Mouse (Mus musculus): ENCODE data around the gene Cd48. TPM values are rescaled to one million over a fixed set of nuclear protein-coding genes. Genes with fewer than 3 reads are reported as not detected.
"Not testable (repeated sequence)": the region's sequence is repeated elsewhere in the genome, so short reads cannot be mapped to it uniquely, and the experiment has no call there.

Gene Cd48
- polyA plus RNA-seq, 1 experiment from 2014 or later: 0.93 TPM

- H3K4me3 ChIP-seq; H3K9me3 ChIP-seq (replicated peaks); H3K36me3 ChIP-seq (ENCODE audit: poor library complexity, severe bottlenecking); H3K27me3 ChIP-seq; H3K4me2 ChIP-seq; ATAC-seq; H3K9ac ChIP-seq; H3K27ac ChIP-seq; H3K4me1 ChIP-seq: not testable (repeated sequence)
- WGBS: 95% methylated on average over 1 of the region's 1 CpGs
These were observed 31.9 kb downstream of the Cd48 start for GRCm38 (mm10) chr1:171713736-171714135.

- no peaks in the 10 kb centered on the region for H3K4me1 ChIP-seq
- no peaks in the 10 kb centered on the region for H3K36me3 ChIP-seq (ENCODE audit: poor library complexity, severe bottlenecking)
- WGBS: 89% methylated on average over 2 of the region's 2 CpGs
- no peak for ATAC-seq
- no peak overlapping the region for H3K27ac ChIP-seq
- no peak overlapping the region for H3K4me2 ChIP-seq
- no peak overlapping the region for H3K4me3 ChIP-seq
- no peaks in the 10 kb centered on the region for H3K27me3 ChIP-seq
- no peaks in the 10 kb centered on the region for H3K9me3 ChIP-seq (replicated peaks)
- no peak overlapping the region for H3K9ac ChIP-seq
These were observed 33.6 kb downstream of the Cd48 start for GRCm38 (mm10) chr1:171715434-171715833.

GRCm38 (mm10) chr1:171716232-171716631 lies 34.4 kb downstream of the Cd48 start:
- no peak for ATAC-seq
- 99% methylated on average over 1 of the region's 1 CpGs for WGBS
- H3K36me3 ChIP-seq (ENCODE audit: poor library complexity, severe bottlenecking): no peaks in the 10 kb centered on the region
- no peaks in the 10 kb centered on the region for H3K9me3 ChIP-seq (replicated peaks)
- no peak overlapping the region for H3K4me3 ChIP-seq
- H3K9ac ChIP-seq: no peak overlapping the region
- H3K27ac ChIP-seq: no peak overlapping the region
- H3K27me3 ChIP-seq: no peaks in the 10 kb centered on the region
- H3K4me1 ChIP-seq: no peaks in the 10 kb centered on the region
- H3K4me2 ChIP-seq: no peak overlapping the region

GRCm38 (mm10) chr1:171731195-171731594 lies 49.4 kb downstream of the Cd48 start:
- no peak overlapping the region for H3K27ac ChIP-seq
- peaks cover 16% of the 10 kb centered on the region for H3K9me3 ChIP-seq (replicated peaks)
- H3K4me2 ChIP-seq: no peak overlapping the region
- no peak overlapping the region for H3K9ac ChIP-seq
- no peaks in the 10 kb centered on the region for H3K4me1 ChIP-seq
- no peak overlapping the region for H3K4me3 ChIP-seq
- no peak for ATAC-seq
- H3K36me3 ChIP-seq (ENCODE audit: poor library complexity, severe bottlenecking): no peaks in the 10 kb centered on the region
- no peaks in the 10 kb centered on the region for H3K27me3 ChIP-seq

- Histone ChIP-seq H3K9me3 (replicated peaks) (no peaks in the 10 kb centered on the region), H3K36me3 (ENCODE audit: poor library complexity, severe bottlenecking) (no peaks in the 10 kb centered on the region), H3K4me1 (no peaks in the 10 kb centered on the region), H3K27me3 (no peaks in the 10 kb centered on the region), H3K4me3 (no peak overlapping the region), H3K9ac (no peak overlapping the region), H3K4me2 (no peak overlapping the region), H3K27ac (no peak overlapping the region)
- ATAC-seq: no peak
- 94% methylated on average over 6 of the region's 6 CpGs for WGBS
These were observed 53.1 kb downstream of the Cd48 start for GRCm38 (mm10) chr1:171734898-171735297.

- H3K4me1 ChIP-seq: no peaks in the 10 kb centered on the region
- no peak for ATAC-seq
- H3K27ac ChIP-seq: no peak overlapping the region
These were observed 66.5 kb downstream of the Cd48 start for GRCm38 (mm10) chr1:171748127-171748969.

More at GRCm38 (mm10) chr1:171748127-171748969, 66.5 kb downstream of the Cd48 start:
- Histone ChIP-seq H3K27me3 (no peaks in the 10 kb centered on the region), H3K9me3 (replicated peaks) (no peaks in the 10 kb centered on the region), H3K4me3 (no peak overlapping the region), H3K9ac (no peak overlapping the region), H3K4me2 (no peak overlapping the region), H3K36me3 (ENCODE audit: poor library complexity, severe bottlenecking) (no peaks in the 10 kb centered on the region)
- 81% methylated on average over 3 of the region's 3 CpGs for WGBS

Small RNA genes lying within 50 kb of the gene (microRNA-seq; reads per million reads assigned to microRNA genes)
- gene Mir7683: not detected

Other genes starting within 250 kb of the Cd48 start
- gene F11r, start 244.5 kb upstream of the Cd48 start, polyA plus RNA-seq (2015; fragmentation: Nextera tagmentation; extraction: Ambion mirVana): 8.4 and 9.7 TPM in 2 replicates
- gene Alyref2, start 178.5 kb upstream of the Cd48 start, polyA plus RNA-seq (2015; fragmentation: Nextera tagmentation; extraction: Ambion mirVana): 23.0 and 24.5 TPM in 2 replicates
- not detected in 2 replicates for gene Itln1, start 146.7 kb upstream of the Cd48 start, polyA plus RNA-seq (2015; fragmentation: Nextera tagmentation; extraction: Ambion mirVana)
- gene Cd244a, start 122.8 kb upstream of the Cd48 start, polyA plus RNA-seq (2015; fragmentation: Nextera tagmentation; extraction: Ambion mirVana): not detected in 2 replicates
- gene Ly9, start 74.6 kb upstream of the Cd48 start, polyA plus RNA-seq (2015; fragmentation: Nextera tagmentation; extraction: Ambion mirVana): 0.08 TPM in 1 of 2 replicates, not detected in the other
- gene Slamf7, start 29.0 kb upstream of the Cd48 start, polyA plus RNA-seq (2015; fragmentation: Nextera tagmentation; extraction: Ambion mirVana): not detected in 2 replicates
- 0.10 and 0.11 TPM in 2 replicates for gene Slamf1, start 85.1 kb downstream of the Cd48 start, polyA plus RNA-seq (2015; fragmentation: Nextera tagmentation; extraction: Ambion mirVana)
- gene Cd84, start 157.7 kb downstream of the Cd48 start, polyA plus RNA-seq (2015; fragmentation: Nextera tagmentation; extraction: Ambion mirVana): 0.58 and 0.64 TPM in 2 replicates
- not detected in 2 replicates for gene Gm10521, start 213.7 kb downstream of the Cd48 start, polyA plus RNA-seq (2015; fragmentation: Nextera tagmentation; extraction: Ambion mirVana)
- 0.39 TPM in 1 of 2 replicates, not detected in the other for gene Slamf6, start 235.5 kb downstream of the Cd48 start, polyA plus RNA-seq (2015; fragmentation: Nextera tagmentation; extraction: Ambion mirVana)